Mouse (Mus musculus) NIH3T3 (cell line): ENCODE measurements around the gene Lbh.
A peak's percentile ranks its signal among the peaks of the same experiment; 100 is the strongest.

Source experiments
- DNase-seq: peaks from one replicate; pipeline ENCODE4 v3.0.0-alpha.2; 2012; ENCODE audit warnings: low read depth

The Lbh gene

GRCm38 (mm10) chr17:72938871-72939568, 20.9 kb downstream of the Lbh start:
- DNase-seq: no peak

- DNase-seq: no peak
These were observed 21.4 kb downstream of the Lbh start for GRCm38 (mm10) chr17:72939569-72939899.

GRCm38 (mm10) chr17:72944368-72944767, 26.3 kb downstream of the Lbh start:
- no peak for DNase-seq

- no peak for DNase-seq
These were observed 29.2 kb downstream of the Lbh start for GRCm38 (mm10) chr17:72947111-72947859.

GRCm38 (mm10) chr17:72948119-72948518, 30.0 kb downstream of the Lbh start:
- no peak for DNase-seq

- DNase-seq: no peak
These were observed 31.2 kb downstream of the Lbh start for GRCm38 (mm10) chr17:72949247-72949701.

- no peak for DNase-seq
These were observed 33.2 kb downstream of the Lbh start for GRCm38 (mm10) chr17:72951331-72951730.

- no peak for DNase-seq
These were observed 35.9 kb downstream of the Lbh start for GRCm38 (mm10) chr17:72953811-72954685.

GRCm38 (mm10) chr17:72955534-72955933, 37.4 kb downstream of the Lbh start:
- DNase-seq: peak; percentile 78

- no peak for DNase-seq
These were observed 38.9 kb downstream of the Lbh start for GRCm38 (mm10) chr17:72957016-72957415.

GRCm38 (mm10) chr17:72958886-72959285, 40.8 kb downstream of the Lbh start:
- DNase-seq: no peak

- DNase-seq: peak; percentile 66
These were observed 41.5 kb downstream of the Lbh start for GRCm38 (mm10) chr17:72959497-72960039.

GRCm38 (mm10) chr17:72960243-72960642, 42.1 kb downstream of the Lbh start:
- no peak for DNase-seq

GRCm38 (mm10) chr17:72960873-72961272, 42.8 kb downstream of the Lbh start:
- DNase-seq: no peak

- DNase-seq: peak; percentile 21
These were observed 44.0 kb downstream of the Lbh start for GRCm38 (mm10) chr17:72961953-72962630.

- DNase-seq: no peak
These were observed 47.6 kb downstream of the Lbh start for GRCm38 (mm10) chr17:72965687-72966086.

- peak; percentile 20 for DNase-seq
These were observed 48.0 kb downstream of the Lbh start for GRCm38 (mm10) chr17:72966091-72966531.

- no peak for DNase-seq
These were observed 48.8 kb downstream of the Lbh start for GRCm38 (mm10) chr17:72966878-72967277.

- DNase-seq: no peak
These were observed 49.5 kb downstream of the Lbh start for GRCm38 (mm10) chr17:72967371-72968175.

- DNase-seq: no peak
These were observed 50.6 kb downstream of the Lbh start for GRCm38 (mm10) chr17:72968666-72969065.
